Mouse (Mus musculus): ENCODE data around the gene Nnmt. TPM values are rescaled to one million over a fixed set of nuclear protein-coding genes. Genes with fewer than 3 reads are reported as not detected.

The Nnmt gene
- polyA plus RNA-seq, 1 experiment from 2014 or later = 1.2 TPM

GRCm38 (mm10) chr9:48593915-48594314 is 11.0 kb downstream of the Nnmt start:
- Histone ChIP-seq H3K9ac (no peak overlapping the region), H3K4me2 (replicated peaks) (no peak overlapping the region), H3K27ac (no peak overlapping the region), H3K36me3 (no peaks in the 10 kb centered on the region), H3K9me3 (replicated peaks) (no peaks in the 10 kb centered on the region), H3K4me1 (no peaks in the 10 kb centered on the region), H3K4me3 (no peak overlapping the region), H3K27me3 (no peaks in the 10 kb centered on the region)
- ATAC-seq (ENCODE audit: low FRiP score) = no peak
- WGBS = 73% methylated on average over 8 of the region's 8 CpGs

DNA sequence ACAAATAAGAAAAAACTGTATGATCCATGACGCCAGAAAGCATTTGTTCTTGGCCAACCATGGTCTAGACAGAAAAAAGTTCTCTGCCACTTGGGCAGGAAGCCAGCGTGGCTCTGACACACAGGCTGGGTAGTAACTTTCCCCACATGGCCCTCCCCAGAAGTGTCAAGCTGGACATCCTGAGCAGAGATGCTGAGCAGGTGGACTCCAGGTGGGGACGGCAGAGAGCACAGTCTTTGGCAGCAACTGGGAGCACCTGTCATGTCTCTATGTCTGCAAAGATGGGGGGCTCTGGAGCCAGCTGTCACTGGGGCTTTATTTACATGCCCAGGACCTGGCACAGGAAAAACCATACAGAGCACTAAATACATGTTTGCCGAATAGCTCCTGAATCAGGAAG is 14.3 kb downstream of the Nnmt start:
- WGBS = 86% methylated on average over 4 of the region's 4 CpGs

GRCm38 (mm10) chr9:48586332-48586731 is 18.6 kb downstream of the Nnmt start:
- no peak for ATAC-seq (ENCODE audit: low FRiP score)
- WGBS = 8% methylated on average over 4 of the region's 4 CpGs

More for the DNA sequence above, 14.3 kb downstream of the Nnmt start:
- no peaks in the 10 kb centered on the region for H3K9me3 ChIP-seq (replicated peaks)
- H3K4me2 ChIP-seq (replicated peaks) = no peak overlapping the region
- H3K27ac ChIP-seq = no peak overlapping the region
- H3K9ac ChIP-seq = no peak overlapping the region
- no peak for ATAC-seq (ENCODE audit: low FRiP score)
- H3K27me3 ChIP-seq = no peaks in the 10 kb centered on the region
- H3K36me3 ChIP-seq = no peaks in the 10 kb centered on the region
- H3K4me3 ChIP-seq = no peak overlapping the region
- no peaks in the 10 kb centered on the region for H3K4me1 ChIP-seq

GRCm38 (mm10) chr9:48580808-48581207 is 24.1 kb downstream of the Nnmt start:
- H3K4me3 ChIP-seq = no peak overlapping the region
- no peak for ATAC-seq (ENCODE audit: low FRiP score)
- H3K27me3 ChIP-seq = no peaks in the 10 kb centered on the region
- no peaks in the 10 kb centered on the region for H3K9me3 ChIP-seq (replicated peaks)
- H3K4me2 ChIP-seq (replicated peaks) = no peak overlapping the region
- H3K36me3 ChIP-seq = no peaks in the 10 kb centered on the region
- no peak overlapping the region for H3K9ac ChIP-seq
- 91% methylated on average over 1 of the region's 1 CpGs for WGBS
- H3K27ac ChIP-seq = no peak overlapping the region
- H3K4me1 ChIP-seq = no peaks in the 10 kb centered on the region

More at GRCm38 (mm10) chr9:48586332-48586731, 18.6 kb downstream of the Nnmt start:
- H3K9me3 ChIP-seq (replicated peaks) = no peaks in the 10 kb centered on the region
- H3K4me3 ChIP-seq = no peak overlapping the region
- H3K27me3 ChIP-seq = no peaks in the 10 kb centered on the region
- H3K9ac ChIP-seq = no peak overlapping the region
- H3K4me2 ChIP-seq (replicated peaks) = no peak overlapping the region
- H3K36me3 ChIP-seq = no peaks in the 10 kb centered on the region
- no peak overlapping the region for H3K27ac ChIP-seq
- no peaks in the 10 kb centered on the region for H3K4me1 ChIP-seq

DNA sequence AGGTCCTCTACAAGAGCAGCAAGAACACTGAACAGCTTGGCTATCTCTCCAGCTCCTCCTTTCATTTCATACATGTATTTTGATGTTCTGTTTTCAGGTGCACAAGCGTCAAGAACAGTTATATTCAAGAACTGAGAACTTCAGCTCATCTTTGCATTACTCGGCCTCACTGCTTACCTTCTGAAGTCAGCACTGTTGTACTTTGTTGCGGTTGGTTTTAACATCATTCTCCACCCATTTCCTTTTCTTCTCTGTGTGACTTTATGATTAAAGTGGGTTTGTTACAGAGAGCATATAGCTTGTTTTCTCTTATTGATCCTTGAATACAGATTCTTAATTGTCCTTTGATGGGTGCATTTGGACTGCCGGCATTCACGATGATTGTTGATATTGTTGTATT is 42.6 kb downstream of the Nnmt start:
- H3K27me3 ChIP-seq = no peaks in the 10 kb centered on the region
- no peaks in the 10 kb centered on the region for H3K4me1 ChIP-seq
- H3K27ac ChIP-seq = no peak overlapping the region
- no peaks in the 10 kb centered on the region for H3K36me3 ChIP-seq
- no peak for ATAC-seq (ENCODE audit: low FRiP score)
- no peak overlapping the region for H3K4me2 ChIP-seq (replicated peaks)
- no peak overlapping the region for H3K4me3 ChIP-seq
- no peak overlapping the region for H3K9ac ChIP-seq
- WGBS = 90% methylated on average over 5 of the region's 5 CpGs
- H3K9me3 ChIP-seq (replicated peaks) = no peaks in the 10 kb centered on the region

DNA sequence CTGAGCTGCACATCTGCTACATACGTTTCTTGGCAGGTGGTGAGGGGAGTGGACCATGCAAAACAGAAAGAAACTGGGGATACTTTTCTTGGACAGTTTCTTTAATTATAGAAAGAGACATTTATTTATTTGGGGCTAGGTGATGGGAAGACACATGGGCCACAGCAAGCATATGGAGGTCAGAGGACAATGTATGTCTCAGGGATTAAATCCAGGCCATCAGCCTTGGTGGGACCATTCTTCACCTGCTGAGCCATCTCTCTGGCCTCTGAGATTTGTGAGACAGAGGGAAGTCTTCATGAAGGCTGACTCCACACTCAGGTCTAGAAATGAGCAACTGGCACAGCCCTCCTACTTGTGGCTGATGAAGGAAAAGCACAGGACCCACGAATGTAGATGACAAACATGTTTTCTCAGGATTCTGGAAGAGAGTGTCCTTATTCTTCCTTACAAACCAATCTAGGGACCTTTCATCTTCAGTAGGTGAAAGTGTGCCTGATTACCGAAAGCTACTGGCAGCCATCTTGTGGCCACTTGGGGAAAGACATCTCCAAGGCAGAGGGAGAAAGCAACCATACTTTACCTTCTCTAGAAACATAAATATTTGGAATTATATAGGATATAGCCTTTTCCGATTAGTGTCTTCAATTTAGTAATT is 45.3 kb downstream of the Nnmt start:
- Histone ChIP-seq H3K4me3 (no peak overlapping the region), H3K27me3 (no peaks in the 10 kb centered on the region), H3K4me2 (replicated peaks) (no peak overlapping the region), H3K9ac (no peak overlapping the region), H3K4me1 (no peaks in the 10 kb centered on the region), H3K36me3 (no peaks in the 10 kb centered on the region), H3K9me3 (replicated peaks) (no peaks in the 10 kb centered on the region), H3K27ac (no peak overlapping the region)
- WGBS = 32% methylated on average over 4 of the region's 4 CpGs
- no peak for ATAC-seq (ENCODE audit: low FRiP score)

GRCm38 (mm10) chr9:48558637-48559036 is 46.3 kb downstream of the Nnmt start:
- no peaks in the 10 kb centered on the region for H3K36me3 ChIP-seq
- no peaks in the 10 kb centered on the region for H3K27me3 ChIP-seq
- 80% methylated on average over 4 of the region's 4 CpGs for WGBS
- no peak overlapping the region for H3K9ac ChIP-seq
- ATAC-seq (ENCODE audit: low FRiP score) = no peak
- H3K4me2 ChIP-seq (replicated peaks) = no peak overlapping the region
- no peaks in the 10 kb centered on the region for H3K4me1 ChIP-seq
- H3K27ac ChIP-seq = no peak overlapping the region
- H3K9me3 ChIP-seq (replicated peaks) = no peaks in the 10 kb centered on the region
- H3K4me3 ChIP-seq = no peak overlapping the region

DNA sequence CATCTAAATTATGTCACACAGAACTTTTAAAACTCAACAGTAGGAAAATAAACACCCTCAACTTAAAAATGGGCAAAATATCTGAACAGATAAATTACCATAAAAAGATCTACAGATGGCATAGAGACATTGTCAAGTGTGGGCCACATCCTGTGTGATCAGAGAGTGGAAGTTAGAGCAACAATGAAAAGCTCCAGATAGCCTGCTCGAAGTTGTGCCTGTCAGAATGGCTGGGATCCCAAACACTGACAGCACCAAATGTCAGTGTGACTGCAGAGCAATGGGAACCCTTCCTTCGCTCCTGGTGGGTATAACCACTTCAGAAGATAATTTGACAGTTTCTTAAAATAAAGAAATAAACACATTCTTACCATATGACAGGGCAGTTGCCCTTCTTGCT is 55.9 kb downstream of the Nnmt start:
- no peak for ATAC-seq (ENCODE audit: low FRiP score)
- WGBS = 82% methylated on average over 2 of the region's 2 CpGs
- no peaks in the 10 kb centered on the region for H3K9me3 ChIP-seq (replicated peaks)
- no peak overlapping the region for H3K4me3 ChIP-seq
- no peaks in the 10 kb centered on the region for H3K4me1 ChIP-seq
- no peaks in the 10 kb centered on the region for H3K36me3 ChIP-seq
- H3K4me2 ChIP-seq (replicated peaks) = no peak overlapping the region
- no peak overlapping the region for H3K9ac ChIP-seq
- no peaks in the 10 kb centered on the region for H3K27me3 ChIP-seq
- no peak overlapping the region for H3K27ac ChIP-seq

GRCm38 (mm10) chr9:48547233-48547632 is 57.7 kb downstream of the Nnmt start:
- H3K36me3 ChIP-seq = no peaks in the 10 kb centered on the region
- ATAC-seq (ENCODE audit: low FRiP score) = no peak

More at GRCm38 (mm10) chr9:48547233-48547632, 57.7 kb downstream of the Nnmt start:
- no peak overlapping the region for H3K4me2 ChIP-seq (replicated peaks)
- H3K9ac ChIP-seq = no peak overlapping the region
- H3K4me3 ChIP-seq = no peak overlapping the region
- H3K9me3 ChIP-seq (replicated peaks) = no peaks in the 10 kb centered on the region
- H3K4me1 ChIP-seq = no peaks in the 10 kb centered on the region
- no peaks in the 10 kb centered on the region for H3K27me3 ChIP-seq
- H3K27ac ChIP-seq = no peak overlapping the region

Other genes with a start within 250 kb of the Nnmt start
- 81.3 and 85.6 TPM in 2 replicates for gene Rexo2, start 124.5 kb downstream of the Nnmt start, polyA plus RNA-seq (2016; fragmentation: Nextera tagmentation; extraction: Ambion mirVana)
- gene Rbm7, start 109.9 kb downstream of the Nnmt start, polyA plus RNA-seq (2016; fragmentation: Nextera tagmentation; extraction: Ambion mirVana) = 100 and 101 TPM in 2 replicates
- 37.6 and 39.5 TPM in 2 replicates for gene Gm5617, start 109.7 kb downstream of the Nnmt start, polyA plus RNA-seq (2016; fragmentation: Nextera tagmentation; extraction: Ambion mirVana)
- gene Zbtb16, start 231.1 kb upstream of the Nnmt start, polyA plus RNA-seq (2016; fragmentation: Nextera tagmentation; extraction: Ambion mirVana) = 6.8 and 6.9 TPM in 2 replicates